Mouse (Mus musculus) G1E (cell line): ENCODE results near the gene Shisa7.

Source experiments
- CTCF ChIP-seq: IDR thresholded peaks from 2 replicates; pipeline ENCODE4 v1.5.1; 2012; ENCODE audit warnings: low read depth, low read length, inconsistent platforms, mixed read lengths
- GATA1 ChIP-seq: IDR thresholded peaks from 2 replicates; pipeline ENCODE4 v1.6.1; 2012; ENCODE audit warnings: borderline replicate concordance, low read length, inconsistent platforms, mixed read lengths
- POLR2AphosphoS5 ChIP-seq: IDR thresholded peaks from 2 replicates; pipeline ENCODE4 v1.6.1; 2012; ENCODE audit warnings: low read depth, low read length, inconsistent platforms; ENCODE audit not compliant: insufficient replicate concordance
- TAL1 ChIP-seq: conservative IDR thresholded peaks from 2 replicates; pipeline ENCODE4 v1.6.1; 2012; ENCODE audit warnings: low read depth, low read length, inconsistent platforms, mixed read lengths

DNA sequence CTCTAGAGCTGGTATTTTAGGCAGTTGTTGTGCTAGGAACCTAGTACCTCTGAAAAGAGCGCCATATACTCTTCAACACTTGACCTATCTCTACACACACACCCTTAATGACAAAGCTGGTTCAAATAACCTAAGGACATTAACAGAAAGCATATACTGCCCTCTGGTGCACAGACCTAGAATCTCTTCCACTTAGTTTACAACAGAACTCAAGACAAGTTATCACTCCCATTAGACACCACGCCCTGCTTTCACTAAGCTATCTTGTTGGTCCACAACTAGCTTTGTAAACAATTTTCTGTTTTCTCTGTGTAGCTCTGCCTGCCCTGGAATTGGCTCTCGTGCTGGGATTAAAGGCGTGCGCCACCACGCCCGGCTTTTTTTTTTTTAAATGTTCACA, 37.8 kb downstream of the Shisa7 start:
- peak; percentile 48; the same call in 1 of the 2 replicates for TF ChIP-seq CTCF
- TF ChIP-seq POLR2AphosphoS5, result no peak
- no peak for TF ChIP-seq GATA1
- TF ChIP-seq TAL1, result no peak
